In the genomic region with DNA sequence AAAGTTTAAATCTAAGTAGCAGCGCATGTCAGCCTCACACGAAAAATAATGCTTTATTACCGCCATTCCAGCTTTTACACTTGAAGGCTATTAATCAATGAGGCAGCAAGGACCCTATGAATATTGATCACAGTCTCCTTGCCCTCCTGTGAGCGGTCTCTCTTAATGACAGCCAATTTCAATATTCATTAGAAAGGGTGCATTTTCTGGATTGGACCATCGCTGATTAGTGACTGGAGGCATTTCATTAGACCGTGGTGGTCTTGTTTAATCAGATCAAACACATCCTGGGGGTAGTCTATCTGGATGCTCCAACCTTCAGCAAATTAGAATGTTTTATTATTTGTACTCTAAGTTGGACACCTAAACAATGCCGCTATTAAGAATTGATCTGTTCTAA, we compare ENCODE assay signal across 30 mouse cellular contexts.
DNase-seq lines count a peak whose midpoint lies in the region; ATAC-seq and TF ChIP-seq lines count a peak whose summit lies in the region.
"Had no signal": no experiment of that assay in that cellular context is flagged by ENCODE, and none has a peak within 500 bp of the region (broad histone marks: within the 10 kb centered on the region; RNA-seq: fewer than 3 reads in every experiment).

No protein-coding gene starts in this region.

- no peak overlapping the region for H3K27ac ChIP-seq in hindbrain, embryonic 12.5 days
- H3K27ac ChIP-seq in hindbrain, postnatal 0 days: no peak overlapping the region
- H3K27ac ChIP-seq in hindbrain, embryonic 14.5 days: no peak overlapping the region
- no peak overlapping the region for H3K27ac ChIP-seq in hindbrain, embryonic 16.5 days (ENCODE audit: low read depth, low read length)
- H3K27ac ChIP-seq in midbrain, embryonic 14.5 days (replicated peaks; ENCODE audit: low read depth, low read length): no peak overlapping the region
- H3K27ac ChIP-seq in midbrain, postnatal 0 days (ENCODE audit: low read depth, low read length): no peak overlapping the region
- peak overlapping the region; percentile 52; the same call in 1 of the 2 replicates for H3K27ac ChIP-seq in neural tube, embryonic 13.5 days (replicated peaks)
- H3K27ac ChIP-seq in neural tube, embryonic 15.5 days (replicated peaks): no peak overlapping the region
- H3K27ac ChIP-seq: embryonic facial prominence, embryonic 13.5 days; embryonic facial prominence, embryonic 15.5 days; forebrain, embryonic 10.5 days; forebrain, embryonic 12.5 days had no signal

- no peak for TF ChIP-seq CTCF in hindbrain, postnatal 0 days (IDR thresholded peaks at IDR 0.05; ENCODE audit: low read depth)
- TF ChIP-seq CTCF in midbrain, postnatal 0 days (IDR thresholded peaks at IDR 0.05): no peak

- H3K27me3 ChIP-seq in hindbrain, embryonic 12.5 days: no peaks in the 10 kb centered on the region
- no peaks in the 10 kb centered on the region for H3K27me3 ChIP-seq in hindbrain, postnatal 0 days (ENCODE audit: insufficient read depth, low read length)
- no peaks in the 10 kb centered on the region for H3K27me3 ChIP-seq in hindbrain, embryonic 14.5 days (ENCODE audit: control insufficient read depth, insufficient read depth, low read length)
- H3K27me3 ChIP-seq in hindbrain, embryonic 16.5 days (replicated peaks; ENCODE audit: control insufficient read depth, insufficient read depth, low read length): no peaks in the 10 kb centered on the region
- H3K27me3 ChIP-seq in midbrain, embryonic 14.5 days (ENCODE audit: control insufficient read depth, insufficient read depth, low read length): no peaks in the 10 kb centered on the region
- H3K27me3 ChIP-seq in midbrain, postnatal 0 days (ENCODE audit: insufficient read depth, low read length): no peaks in the 10 kb centered on the region
- no peaks in the 10 kb centered on the region for H3K27me3 ChIP-seq in neural tube, embryonic 13.5 days
- H3K27me3 ChIP-seq in neural tube, embryonic 15.5 days (replicated peaks): no peaks in the 10 kb centered on the region
- H3K27me3 ChIP-seq: CH12.LX; embryonic facial prominence, embryonic 13.5 days; embryonic facial prominence, embryonic 15.5 days had no signal

- DNase-seq in hindbrain, postnatal 0 days (ENCODE audit: low spot score): no peak
- DNase-seq in hindbrain, embryonic 14.5 days (ENCODE audit: low spot score): peak; percentile 40
- peak; percentile 27 for DNase-seq in midbrain, embryonic 14.5 days
- DNase-seq in midbrain, postnatal 0 days (ENCODE audit: low spot score): no peak
- DNase-seq: adrenal gland, adult 8-10 months; adrenal gland, postnatal 14 days; adrenal gland, postnatal 36 days; B cell, adult 2 months; cerebellum, adult 11 months; cerebellum, adult 18-20 months; cerebellum, adult 8-10 months; cerebellum, adult 9-11 months; cerebellum, postnatal 14 days; cerebellum, postnatal 36 days; embryo, embryonic 11 days had no signal

- no peak overlapping the region for H3K4me3 ChIP-seq in hindbrain, embryonic 12.5 days
- no peak overlapping the region for H3K4me3 ChIP-seq in hindbrain, postnatal 0 days (ENCODE audit: low read length)
- H3K4me3 ChIP-seq in hindbrain, embryonic 14.5 days (replicated peaks; ENCODE audit: low read length): no peak overlapping the region
- H3K4me3 ChIP-seq in hindbrain, embryonic 16.5 days (ENCODE audit: low read length): no peak overlapping the region
- no peak overlapping the region for H3K4me3 ChIP-seq in midbrain, embryonic 14.5 days (replicated peaks; ENCODE audit: low read depth, low read length)
- no peak overlapping the region for H3K4me3 ChIP-seq in midbrain, postnatal 0 days (ENCODE audit: low read depth, low read length)
- H3K4me3 ChIP-seq in neural tube, embryonic 13.5 days: no peak overlapping the region
- no peak overlapping the region for H3K4me3 ChIP-seq in neural tube, embryonic 15.5 days (replicated peaks)
- H3K4me3 ChIP-seq: embryonic facial prominence, embryonic 13.5 days; embryonic facial prominence, embryonic 15.5 days; erythroblast, embryonic 14.5 days; forebrain, embryonic 10.5 days; forebrain, embryonic 12.5 days had no signal

- H3K4me2 ChIP-seq in hindbrain, embryonic 12.5 days (replicated peaks): no peak overlapping the region
- no peak overlapping the region for H3K4me2 ChIP-seq in hindbrain, postnatal 0 days (ENCODE audit: low read depth, low read length)
- no peak overlapping the region for H3K4me2 ChIP-seq in hindbrain, embryonic 14.5 days (replicated peaks)
- H3K4me2 ChIP-seq in hindbrain, embryonic 16.5 days (ENCODE audit: low read length): no peak overlapping the region
- H3K4me2 ChIP-seq in midbrain, embryonic 14.5 days (ENCODE audit: low read length): no peak overlapping the region
- H3K4me2 ChIP-seq in midbrain, postnatal 0 days (ENCODE audit: low read depth, low read length, poor library complexity, severe bottlenecking): no peak overlapping the region
- H3K4me2 ChIP-seq in neural tube, embryonic 13.5 days: no peak overlapping the region
- no peak overlapping the region for H3K4me2 ChIP-seq in neural tube, embryonic 15.5 days
- H3K4me2 ChIP-seq: embryonic facial prominence, embryonic 13.5 days; embryonic facial prominence, embryonic 15.5 days; forebrain, embryonic 12.5 days had no signal

- H3K36me3 ChIP-seq in hindbrain, embryonic 12.5 days: no peaks in the 10 kb centered on the region
- no peaks in the 10 kb centered on the region for H3K36me3 ChIP-seq in hindbrain, postnatal 0 days (ENCODE audit: insufficient read depth, low read length)
- no peaks in the 10 kb centered on the region for H3K36me3 ChIP-seq in hindbrain, embryonic 14.5 days (replicated peaks; ENCODE audit: control insufficient read depth, insufficient read depth)
- no peaks in the 10 kb centered on the region for H3K36me3 ChIP-seq in hindbrain, embryonic 16.5 days (ENCODE audit: control insufficient read depth, insufficient read depth, low read length)
- H3K36me3 ChIP-seq in midbrain, embryonic 14.5 days (ENCODE audit: control insufficient read depth, insufficient read depth, low read length): no peaks in the 10 kb centered on the region
- no peaks in the 10 kb centered on the region for H3K36me3 ChIP-seq in midbrain, postnatal 0 days (ENCODE audit: insufficient read depth, low read length)
- no peaks in the 10 kb centered on the region for H3K36me3 ChIP-seq in neural tube, embryonic 13.5 days
- H3K36me3 ChIP-seq in neural tube, embryonic 15.5 days: no peaks in the 10 kb centered on the region
- H3K36me3 ChIP-seq: embryonic facial prominence, embryonic 13.5 days; embryonic facial prominence, embryonic 15.5 days; forebrain, embryonic 10.5 days; forebrain, embryonic 12.5 days; G1E had no signal

- H3K4me1 ChIP-seq in hindbrain, embryonic 12.5 days: no peaks in the 10 kb centered on the region; the same call in 1 of the 2 replicates
- no peaks in the 10 kb centered on the region for H3K4me1 ChIP-seq in hindbrain, postnatal 0 days (ENCODE audit: insufficient read depth, low read length)
- H3K4me1 ChIP-seq in hindbrain, embryonic 14.5 days (replicated peaks; ENCODE audit: control insufficient read depth, insufficient read depth, low read length): peaks cover 20% of the 10 kb centered on the region
- no peaks in the 10 kb centered on the region for H3K4me1 ChIP-seq in hindbrain, embryonic 16.5 days (ENCODE audit: control insufficient read depth, insufficient read depth, low read depth, low read length)
- peaks cover 9% of the 10 kb centered on the region; the same call in 1 of the 2 replicates for H3K4me1 ChIP-seq in midbrain, embryonic 14.5 days (ENCODE audit: control insufficient read depth, insufficient read depth, low read length)
- H3K4me1 ChIP-seq in midbrain, postnatal 0 days (ENCODE audit: insufficient read depth, low read length): no peaks in the 10 kb centered on the region
- peaks cover 37% of the 10 kb centered on the region for H3K4me1 ChIP-seq in neural tube, embryonic 13.5 days (replicated peaks)
- H3K4me1 ChIP-seq in neural tube, embryonic 15.5 days: peaks cover 36% of the 10 kb centered on the region
- H3K4me1 ChIP-seq: embryonic facial prominence, embryonic 15.5 days; forebrain, embryonic 10.5 days had no signal

- 49% methylated on average over 7 of the region's 7 CpGs for WGBS in hindbrain, embryonic 12.5 days
- WGBS in hindbrain, postnatal 0 days: 58% methylated on average over 7 of the region's 7 CpGs
- 47% methylated on average over 7 of the region's 7 CpGs for WGBS in hindbrain, embryonic 14.5 days
- 46% methylated on average over 7 of the region's 7 CpGs for WGBS in hindbrain, embryonic 16.5 days
- WGBS in midbrain, embryonic 14.5 days: 58% methylated on average over 7 of the region's 7 CpGs
- WGBS in midbrain, postnatal 0 days: 61% methylated on average over 7 of the region's 7 CpGs
- 46% methylated on average over 7 of the region's 7 CpGs for WGBS in neural tube, embryonic 13.5 days
- WGBS in neural tube, embryonic 15.5 days: 32% methylated on average over 7 of the region's 7 CpGs

- H3K9ac ChIP-seq in hindbrain, embryonic 12.5 days: no peak overlapping the region
- H3K9ac ChIP-seq in hindbrain, postnatal 0 days (replicated peaks; ENCODE audit: low read length): no peak overlapping the region
- H3K9ac ChIP-seq in hindbrain, embryonic 14.5 days: no peak overlapping the region
- H3K9ac ChIP-seq in hindbrain, embryonic 16.5 days (ENCODE audit: low read depth, low read length): no peak overlapping the region
- no peak overlapping the region for H3K9ac ChIP-seq in midbrain, embryonic 14.5 days (replicated peaks; ENCODE audit: low read length)
- no peak overlapping the region for H3K9ac ChIP-seq in midbrain, postnatal 0 days (replicated peaks; ENCODE audit: low read length, poor library complexity, severe bottlenecking)
- H3K9ac ChIP-seq in neural tube, embryonic 13.5 days: no peak overlapping the region
- no peak overlapping the region for H3K9ac ChIP-seq in neural tube, embryonic 15.5 days (replicated peaks)
- H3K9ac ChIP-seq: embryonic facial prominence, embryonic 13.5 days; embryonic facial prominence, embryonic 15.5 days; forebrain, embryonic 12.5 days had no signal

- peak; percentile 60 for ATAC-seq in hindbrain, embryonic 12.5 days (ENCODE audit: low FRiP score)
- ATAC-seq in hindbrain, postnatal 0 days: no peak
- ATAC-seq in hindbrain, embryonic 14.5 days (ENCODE audit: low FRiP score): no peak
- no peak for ATAC-seq in hindbrain, embryonic 16.5 days
- ATAC-seq in midbrain, embryonic 14.5 days (ENCODE audit: low FRiP score, low TSS enrichment): no peak
- no peak for ATAC-seq in midbrain, postnatal 0 days (ENCODE audit: low FRiP score)
- peak; percentile 50; the same call in 1 of the 2 replicates for ATAC-seq in neural tube, embryonic 13.5 days (ENCODE audit: low read depth)
- no peak for ATAC-seq in neural tube, embryonic 15.5 days (ENCODE audit: low FRiP score)
- ATAC-seq: activated CD4-positive, CD25-positive, alpha-beta regulatory T cell, adult 4 months; CD4-positive, CD25-positive, alpha-beta regulatory T cell, adult 4 months; forebrain, embryonic 14.5 days; Patski had no signal

- no peaks in the 10 kb centered on the region for H3K9me3 ChIP-seq in hindbrain, embryonic 12.5 days (replicated peaks)
- H3K9me3 ChIP-seq in hindbrain, postnatal 0 days (ENCODE audit: low read length): no peaks in the 10 kb centered on the region
- H3K9me3 ChIP-seq in hindbrain, embryonic 14.5 days (ENCODE audit: control insufficient read depth, low read length): no peaks in the 10 kb centered on the region
- H3K9me3 ChIP-seq in hindbrain, embryonic 16.5 days (ENCODE audit: control insufficient read depth, low read length): no peaks in the 10 kb centered on the region
- no peaks in the 10 kb centered on the region for H3K9me3 ChIP-seq in midbrain, embryonic 14.5 days (ENCODE audit: control insufficient read depth, low read length)
- H3K9me3 ChIP-seq in midbrain, postnatal 0 days (ENCODE audit: low read length): no peaks in the 10 kb centered on the region
- H3K9me3 ChIP-seq in neural tube, embryonic 13.5 days: no peaks in the 10 kb centered on the region
- H3K9me3 ChIP-seq in neural tube, embryonic 15.5 days (replicated peaks): no peaks in the 10 kb centered on the region
- H3K9me3 ChIP-seq: embryonic facial prominence, embryonic 13.5 days; embryonic facial prominence, embryonic 15.5 days; forebrain, embryonic 10.5 days; forebrain, embryonic 12.5 days had no signal

Comparison
In these comparisons a context has a peak if more than half of its experiments do, and no peak if none do; other contexts are left out.
1. ATAC-seq: peak in hindbrain, embryonic 12.5 days (single experiment) and neural tube, embryonic 13.5 days (single experiment); none in hindbrain, postnatal 0 days (single experiment), hindbrain, embryonic 14.5 days (single experiment), hindbrain, embryonic 16.5 days (single experiment), midbrain, embryonic 14.5 days (single experiment), midbrain, postnatal 0 days (single experiment) and neural tube, embryonic 15.5 days (single experiment).
2. DNase-seq: peak in hindbrain, embryonic 14.5 days (single experiment) and midbrain, embryonic 14.5 days (single experiment); none in hindbrain, postnatal 0 days (single experiment) and midbrain, postnatal 0 days (single experiment).